Mouse (Mus musculus) activated CD4-positive, CD25-positive, alpha-beta regulatory T cell, adult 4 months (primary cell): ENCODE measurements around the gene Olfr770. TPM values are rescaled to one million over a fixed set of nuclear protein-coding genes. Genes with fewer than 3 reads are reported as not detected.
"Not testable (repeated sequence)": the region's sequence is repeated elsewhere in the genome, so short reads cannot be mapped to it uniquely, and the experiment has no call there.

Experiments
- ATAC-seq: one replicate; pipeline ENCODE4 v1.8.0; 2017
- polyA plus RNA-seq, 2 experiments: library from polyadenylated mRNA; unstranded; fragments of 100-300 nt; shearing (Covaris generic); gene quantifications; one replicate each; pipeline ENCODE4 v1.2.1; 2017

Gene Olfr770
- polyA plus RNA-seq = not detected

DNA sequence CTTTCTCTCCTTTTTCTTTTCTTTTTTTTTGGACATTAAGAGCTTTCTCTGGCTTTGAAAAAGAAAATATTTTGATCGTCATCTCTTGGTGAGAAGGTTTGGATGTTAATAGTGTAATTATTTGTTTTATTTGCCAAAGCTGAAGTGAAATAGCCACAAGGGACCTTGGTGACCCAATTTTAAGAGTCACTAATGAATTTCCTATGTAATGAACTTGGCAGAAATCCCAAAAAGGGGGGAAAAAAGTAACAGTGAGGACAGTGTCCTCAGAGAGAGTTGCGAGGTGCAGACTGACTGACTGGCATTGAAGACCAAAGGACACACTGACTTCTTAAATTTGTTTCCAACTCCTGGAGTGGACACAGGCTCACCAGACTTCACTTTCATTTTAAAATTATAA lies at the start of gene Olfr770:
Gene Olfr770, minus strand, starts transcription at position 101 of the 400 bp plus-strand sequence.
- ATAC-seq = no peak

GRCm38 (mm10) chr10:129187319-129187718 lies 48.5 kb upstream of the Olfr770 start, which contains the start of gene Olfr773:
TSS of gene Olfr773 (minus strand) at chr10:129187419.
- not testable (repeated sequence) for ATAC-seq

- not testable (repeated sequence) for ATAC-seq
These were observed 39.0 kb upstream of the Olfr770 start, which contains the start of gene Olfr772 for GRCm38 (mm10) chr10:129177821-129178220. TSS of gene Olfr772 (minus strand) at chr10:129177921.

DNA sequence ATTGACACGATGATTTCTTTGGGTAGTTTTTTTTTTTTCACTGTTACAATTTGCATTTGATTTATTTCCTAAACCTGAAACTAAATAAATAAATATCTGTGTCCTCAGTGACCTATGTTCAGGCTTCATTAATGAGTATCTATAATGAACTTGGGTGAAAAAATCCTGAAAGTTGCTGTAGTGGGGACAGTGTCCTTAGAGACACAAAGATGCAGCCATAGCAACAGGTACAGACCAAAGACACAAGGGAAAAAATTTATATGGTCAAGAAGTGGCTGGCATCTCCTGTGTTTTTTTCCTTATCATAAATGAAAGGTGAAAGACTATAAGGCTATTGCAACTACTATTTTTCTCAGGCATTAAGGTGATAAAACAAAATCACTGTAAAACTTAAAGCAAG lies 25.9 kb upstream of the Olfr770 start, which contains the start of gene Olfr771:
Gene Olfr771, minus strand, starts transcription at position 101 of the 400 bp plus-strand sequence.
- ATAC-seq = no peak

DNA sequence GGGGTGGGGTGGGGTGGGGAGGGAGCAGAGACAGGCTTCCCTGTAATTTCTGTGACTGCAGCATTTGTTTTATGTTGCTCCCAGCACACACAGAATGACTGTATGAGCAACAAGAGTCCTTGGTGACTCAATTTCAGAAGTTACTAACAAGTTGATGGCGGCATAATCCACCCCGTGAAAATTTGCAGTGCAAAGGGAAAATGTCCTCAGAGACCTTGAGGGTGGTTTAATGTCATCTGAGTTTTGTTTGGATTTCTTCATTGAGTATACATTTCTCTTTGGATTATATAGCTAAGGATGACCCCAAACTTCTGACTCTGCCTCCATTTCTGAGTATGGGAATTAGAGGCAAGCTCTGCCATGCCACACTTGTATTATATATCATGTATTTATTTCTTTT lies 21.0 kb downstream of the Olfr770 start, which contains the start of gene Olfr769:
Gene Olfr769, minus strand, starts transcription at position 101 of the 400 bp plus-strand sequence.
- no peak for ATAC-seq

GRCm38 (mm10) chr10:129115146-129115545 lies 23.7 kb downstream of the Olfr770 start:
- no peak for ATAC-seq

DNA sequence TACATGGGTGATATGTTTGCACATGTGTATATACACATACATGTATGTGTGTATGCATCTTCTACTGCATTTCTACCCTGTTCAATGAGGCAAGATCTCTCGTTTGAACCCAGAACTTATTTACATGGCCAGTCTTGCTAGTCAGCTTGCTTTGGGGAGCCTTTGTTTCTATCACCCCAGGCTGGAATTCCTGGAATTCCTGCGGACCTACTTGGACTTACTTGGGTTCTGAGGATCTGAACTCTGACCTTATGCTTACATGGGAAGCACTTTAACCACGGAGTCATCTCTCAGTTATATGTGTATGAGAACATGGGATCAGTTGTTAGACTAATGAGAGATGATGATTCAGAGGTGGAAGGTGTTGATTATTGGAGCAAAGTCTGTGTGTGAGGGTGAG lies 37.6 kb downstream of the Olfr770 start:
- no peak for ATAC-seq

- ATAC-seq = no peak
These were observed 39.5 kb downstream of the Olfr770 start, which contains the start of gene Olfr768 for GRCm38 (mm10) chr10:129099275-129099674. TSS of gene Olfr768 (minus strand) at chr10:129099375.

- not testable (repeated sequence) for ATAC-seq
These were observed 56.0 kb downstream of the Olfr770 start, which contains the start of gene Olfr767 for GRCm38 (mm10) chr10:129082810-129083209. TSS of gene Olfr767 (minus strand) at chr10:129082910.

Other genes with a start within 250 kb of the Olfr770 start
- gene Gdf11, start 247.3 kb downstream of the Olfr770 start, polyA plus RNA-seq = 1 to 10 TPM; 5.0 to 5.6 TPM
- gene Cd63, start 238.0 kb downstream of the Olfr770 start, polyA plus RNA-seq = under 1 TPM; 0.69 to 0.92 TPM
- gene Rdh5, start 216.1 kb downstream of the Olfr770 start, polyA plus RNA-seq = 1 to 10 TPM; 5.7 to 8.9 TPM
- 100 to 1,000 TPM; 218 to 252 TPM for gene Bloc1s1, start 215.0 kb downstream of the Olfr770 start, polyA plus RNA-seq
- 1 to 10 TPM; 2.9 to 6.1 TPM for gene Itga7, start 205.2 kb downstream of the Olfr770 start, polyA plus RNA-seq
- not detected for gene Mettl7b, start 178.0 kb downstream of the Olfr770 start, polyA plus RNA-seq
- gene Olfr9, start 149.6 kb downstream of the Olfr770 start, polyA plus RNA-seq = not detected
- gene Olfr763, start 128.2 kb downstream of the Olfr770 start, polyA plus RNA-seq = not detected
- gene Olfr764-ps1, start 99.1 kb downstream of the Olfr770 start, polyA plus RNA-seq = not detected
- gene Olfr765, start 89.0 kb downstream of the Olfr770 start, polyA plus RNA-seq = not detected
- gene Olfr766-ps1, start 70.0 kb downstream of the Olfr770 start, polyA plus RNA-seq = not detected
- gene Olfr767, start 56.1 kb downstream of the Olfr770 start, polyA plus RNA-seq = under 1 TPM in 1 of 2 experiments, not detected in 1; 0.09 TPM
- not detected for gene Olfr768, start 39.6 kb downstream of the Olfr770 start, polyA plus RNA-seq
- gene Olfr769, start 21.1 kb downstream of the Olfr770 start, polyA plus RNA-seq = under 1 TPM in 1 of 2 experiments, not detected in 1; 0.21 TPM
- not detected for gene Olfr771, start 25.8 kb upstream of the Olfr770 start, polyA plus RNA-seq
- gene Olfr772, start 38.9 kb upstream of the Olfr770 start, polyA plus RNA-seq = not detected
- gene Olfr773, start 48.4 kb upstream of the Olfr770 start, polyA plus RNA-seq = not detected
- gene Olfr774, start 97.2 kb upstream of the Olfr770 start, polyA plus RNA-seq = not detected
- not detected for gene Olfr775, start 109.4 kb upstream of the Olfr770 start, polyA plus RNA-seq
- not detected for gene Olfr776, start 120.1 kb upstream of the Olfr770 start, polyA plus RNA-seq
- gene Olfr777, start 132.5 kb upstream of the Olfr770 start, polyA plus RNA-seq = not detected
- gene Olfr780, start 179.1 kb upstream of the Olfr770 start, polyA plus RNA-seq = under 1 TPM in 1 of 2 experiments, not detected in 1; 0.33 TPM
- gene Olfr781, start 189.9 kb upstream of the Olfr770 start, polyA plus RNA-seq = not detected
- gene Olfr782, start 209.9 kb upstream of the Olfr770 start, polyA plus RNA-seq = not detected
- not detected for gene Olfr784, start 245.1 kb upstream of the Olfr770 start, polyA plus RNA-seq